Mouse (Mus musculus): ENCODE measurements around the gene Kcns1. TPM values are rescaled to one million over a fixed set of nuclear protein-coding genes. Genes with fewer than 3 reads are reported as not detected.
A peak's percentile ranks its signal among the peaks of the same experiment; 100 is the strongest.

The Kcns1 gene
- polyA plus RNA-seq, 1 experiment from 2014 or later, result 0.40 TPM

DNA sequence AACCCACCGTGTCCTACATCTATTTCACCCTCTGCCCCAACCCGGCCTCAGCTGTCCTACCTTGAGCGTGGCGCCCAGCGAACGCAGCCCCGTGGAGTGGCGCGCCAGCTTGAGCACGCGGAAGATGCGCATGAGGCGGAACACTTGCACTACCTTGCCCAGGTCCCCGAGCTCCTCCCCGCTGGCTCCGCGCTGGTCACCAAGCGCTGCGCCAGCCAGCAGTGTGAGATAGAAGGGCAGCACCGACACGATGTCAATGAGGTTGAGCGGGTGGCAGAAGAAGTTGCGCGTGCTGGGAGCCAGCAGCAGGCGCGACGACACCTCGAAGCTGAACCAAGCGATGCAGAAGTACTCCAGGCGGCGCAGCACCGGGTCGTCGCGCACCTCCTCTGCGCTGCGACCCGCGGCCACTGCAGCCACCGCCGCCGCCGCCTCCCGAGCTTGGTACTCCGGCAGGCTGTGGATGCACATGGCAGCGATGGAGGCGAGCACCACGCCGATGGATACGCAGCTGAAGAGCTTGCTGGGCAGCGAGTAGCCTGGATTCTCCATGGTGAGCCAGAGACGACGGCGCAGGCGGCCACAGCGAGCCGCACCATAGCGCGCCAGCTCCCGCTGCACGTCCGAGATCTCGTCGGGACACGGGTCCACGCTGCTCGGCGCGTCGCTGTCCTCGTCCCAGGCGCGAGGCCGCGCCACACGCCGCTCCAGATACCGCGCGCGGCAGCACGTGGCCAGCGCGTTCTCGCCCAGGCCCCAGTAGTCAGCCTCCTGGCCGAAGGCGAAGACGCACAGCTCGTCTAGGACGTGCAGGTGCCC, 3.0 kb downstream of the Kcns1 start:
- Histone ChIP-seq H3K27ac (replicated peaks) (no peak overlapping the region), H3K9ac (peak overlapping the region; percentile 34; the same call in 1 of the 2 replicates), H3K36me3 (no peaks in the 10 kb centered on the region), H3K4me2 (peak overlapping the region; percentile 58), H3K27me3 (peaks cover 78% of the 10 kb centered on the region), H3K4me1 (replicated peaks) (peaks cover 32% of the 10 kb centered on the region), H3K4me3 (peak overlapping the region; percentile 39), H3K9me3 (no peaks in the 10 kb centered on the region)
- 11% methylated on average over 89 of the region's 90 CpGs for WGBS
- peak; percentile 59 for ATAC-seq (ENCODE audit: low read depth)

DNA sequence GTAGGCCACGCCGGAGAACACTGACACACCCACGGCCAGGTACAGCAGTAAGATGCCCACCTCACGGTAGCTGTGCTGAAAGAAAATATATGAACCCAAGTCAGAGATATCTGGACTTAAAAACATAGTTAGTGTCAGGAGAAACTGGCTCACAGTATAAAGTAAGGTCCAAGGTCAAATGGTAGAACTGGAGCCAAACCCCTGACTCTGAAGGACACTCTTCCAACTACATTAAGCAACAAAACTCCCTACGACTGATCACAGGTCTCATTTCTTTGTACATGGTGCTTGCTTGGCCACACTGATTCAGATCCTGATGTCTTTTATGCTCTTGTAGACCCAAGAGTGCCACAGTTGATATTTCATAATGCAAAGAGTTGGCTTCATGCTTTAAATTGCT, 6.0 kb downstream of the Kcns1 start:
- Histone ChIP-seq H3K27me3 (peaks cover 49% of the 10 kb centered on the region), H3K9me3 (no peaks in the 10 kb centered on the region), H3K4me2 (no peak overlapping the region), H3K4me3 (no peak overlapping the region), H3K4me1 (replicated peaks) (peaks cover 13% of the 10 kb centered on the region), H3K36me3 (no peaks in the 10 kb centered on the region), H3K9ac (no peak overlapping the region), H3K27ac (replicated peaks) (no peak overlapping the region)
- ATAC-seq (ENCODE audit: low read depth), result no peak
- WGBS, result 95% methylated on average over 5 of the region's 5 CpGs

DNA sequence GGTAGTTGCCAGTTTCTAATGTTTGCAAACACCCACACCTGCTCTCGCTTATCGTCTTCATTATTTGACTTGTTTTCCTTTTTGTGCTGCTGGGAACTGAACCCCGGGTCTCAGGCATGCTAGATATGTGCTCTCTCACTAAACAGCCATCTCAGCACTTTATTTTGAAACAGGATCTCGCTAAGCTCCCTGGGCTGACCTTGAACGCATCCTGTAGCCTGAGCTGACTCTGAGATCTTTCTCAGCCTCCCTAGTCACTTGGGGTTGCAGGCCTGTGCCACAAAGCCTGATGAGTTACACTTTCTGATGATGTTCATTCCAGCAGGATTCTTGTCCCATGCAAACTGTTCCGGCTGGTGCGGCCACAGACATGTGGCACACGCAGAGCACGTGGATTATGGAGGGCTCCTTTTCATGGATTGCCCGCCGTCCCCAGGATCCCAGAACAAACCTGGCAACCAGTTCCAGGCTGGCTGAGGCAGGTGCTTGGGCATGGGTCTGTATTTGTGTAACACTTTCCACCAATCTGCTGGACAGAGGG, 9.3 kb downstream of the Kcns1 start:
- Histone ChIP-seq H3K9ac (no peak overlapping the region), H3K27me3 (peaks cover 15% of the 10 kb centered on the region), H3K4me1 (replicated peaks) (no peaks in the 10 kb centered on the region), H3K9me3 (no peaks in the 10 kb centered on the region), H3K4me3 (no peak overlapping the region), H3K36me3 (0 out of 2 replicates have a peak, but pooled peaks cover 8% of the 10 kb centered on the region), H3K27ac (replicated peaks) (no peak overlapping the region), H3K4me2 (no peak overlapping the region)
- ATAC-seq (ENCODE audit: low read depth), result no peak
- 85% methylated on average over 11 of the region's 11 CpGs for WGBS

DNA sequence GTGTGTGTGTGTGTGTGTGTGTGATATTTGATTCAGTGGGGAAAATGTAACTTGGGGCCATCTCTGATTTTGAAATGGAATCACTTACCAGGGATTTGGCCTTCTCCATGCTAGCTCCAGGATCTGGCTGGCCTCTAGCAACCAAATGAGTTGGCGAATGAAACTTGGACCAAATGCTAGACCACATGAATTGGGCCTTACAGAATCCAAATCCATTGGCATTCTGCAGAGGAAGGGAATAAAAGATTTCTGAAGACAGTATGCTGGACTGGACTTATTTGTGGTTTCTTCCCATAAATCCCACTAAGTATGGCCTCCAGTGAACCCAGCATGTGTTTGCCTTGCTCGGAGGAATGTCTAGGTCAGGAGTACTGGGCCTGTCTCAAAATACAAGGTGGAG, 12.1 kb downstream of the Kcns1 start:
- no peaks in the 10 kb centered on the region for H3K27me3 ChIP-seq
- no peak overlapping the region for H3K9ac ChIP-seq
- 88% methylated on average over 2 of the region's 2 CpGs for WGBS
- H3K4me3 ChIP-seq, result no peak overlapping the region
- no peak overlapping the region for H3K4me2 ChIP-seq
- peaks cover 32% of the 10 kb centered on the region for H3K36me3 ChIP-seq
- no peak for ATAC-seq (ENCODE audit: low read depth)
- no peaks in the 10 kb centered on the region for H3K4me1 ChIP-seq (replicated peaks)
- H3K9me3 ChIP-seq, result no peaks in the 10 kb centered on the region
- H3K27ac ChIP-seq (replicated peaks), result no peak overlapping the region

DNA sequence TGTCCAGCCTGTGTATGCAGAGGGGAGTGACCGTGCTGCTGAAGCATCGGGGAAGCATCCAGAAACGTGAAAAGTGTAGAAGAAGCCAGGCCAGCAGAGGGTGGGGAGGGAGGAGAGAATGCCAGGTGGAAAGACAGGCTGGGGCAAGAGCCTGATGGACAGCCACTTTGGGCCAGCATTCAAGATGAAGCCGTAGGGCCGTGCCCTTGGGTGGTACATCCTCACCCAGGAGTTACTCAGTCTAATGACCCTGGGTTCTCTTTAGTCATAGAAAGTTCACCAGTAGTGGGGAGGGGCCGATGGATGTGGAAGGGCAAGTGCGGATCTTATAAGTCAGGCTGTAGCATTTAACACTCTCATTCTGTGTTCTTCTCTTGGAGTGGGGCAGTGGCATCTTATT, 14.8 kb downstream of the Kcns1 start:
- H3K27me3 ChIP-seq, result no peaks in the 10 kb centered on the region
- no peak overlapping the region for H3K27ac ChIP-seq (replicated peaks)
- peaks cover 2% of the 10 kb centered on the region for H3K4me1 ChIP-seq (replicated peaks)
- ATAC-seq (ENCODE audit: low read depth), result no peak
- H3K9ac ChIP-seq, result no peak overlapping the region
- no peak overlapping the region for H3K4me3 ChIP-seq
- WGBS, result 86% methylated on average over 7 of the region's 7 CpGs
- no peaks in the 10 kb centered on the region for H3K9me3 ChIP-seq
- peaks cover 56% of the 10 kb centered on the region for H3K36me3 ChIP-seq
- no peak overlapping the region for H3K4me2 ChIP-seq

DNA sequence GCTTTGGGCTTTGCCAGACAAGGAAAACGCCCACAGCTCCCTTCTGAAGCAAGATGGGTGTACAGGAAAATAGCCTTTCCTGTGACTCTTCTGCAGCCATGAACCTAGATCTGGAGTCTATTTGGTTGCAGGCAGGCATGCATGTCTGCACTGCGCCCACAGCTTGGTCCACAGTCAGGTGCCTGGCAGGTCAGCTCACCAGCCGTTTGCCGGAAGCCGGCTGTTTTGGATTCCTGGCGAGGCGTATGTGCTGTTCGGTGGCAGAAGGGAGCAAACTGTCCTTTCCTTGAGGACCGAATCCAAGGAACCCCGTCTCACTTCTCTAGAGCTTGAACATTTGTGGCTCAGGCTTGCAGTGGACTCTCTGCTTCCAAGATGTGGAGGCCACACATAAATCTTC, 16.9 kb downstream of the Kcns1 start:
- H3K27me3 ChIP-seq, result no peaks in the 10 kb centered on the region
- WGBS, result 93% methylated on average over 10 of the region's 10 CpGs

DNA sequence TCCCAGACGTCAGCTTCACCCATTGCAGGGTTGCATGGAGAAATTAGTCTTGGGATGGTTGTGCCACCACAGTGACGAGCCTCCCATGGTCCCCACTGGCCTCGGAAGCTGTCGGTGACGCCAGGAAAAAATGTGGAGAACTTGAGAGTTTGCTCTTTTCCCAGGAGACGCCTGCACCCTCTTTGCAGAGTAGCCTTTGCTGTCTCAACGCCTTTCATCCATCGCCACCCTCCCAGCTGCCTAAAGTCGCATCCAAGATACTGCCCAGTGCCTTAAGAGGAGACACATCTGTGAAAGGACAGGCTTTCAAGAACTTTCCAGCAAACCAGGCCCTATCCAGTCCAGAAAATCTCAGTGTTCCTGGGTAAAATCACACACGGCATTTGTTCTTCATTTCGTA, 18.6 kb downstream of the Kcns1 start:
- Histone ChIP-seq H3K4me2 (no peak overlapping the region), H3K36me3 (peaks cover 56% of the 10 kb centered on the region), H3K9ac (no peak overlapping the region), H3K27me3 (no peaks in the 10 kb centered on the region), H3K4me3 (no peak overlapping the region), H3K27ac (replicated peaks) (no peak overlapping the region), H3K4me1 (replicated peaks) (peaks cover 31% of the 10 kb centered on the region), H3K9me3 (no peaks in the 10 kb centered on the region)
- no peak for ATAC-seq (ENCODE audit: low read depth)
- 95% methylated on average over 11 of the region's 11 CpGs for WGBS

More for the DNA sequence above, 16.9 kb downstream of the Kcns1 start:
- Histone ChIP-seq H3K9ac (no peak overlapping the region), H3K36me3 (peaks cover 56% of the 10 kb centered on the region), H3K4me1 (replicated peaks) (peaks cover 23% of the 10 kb centered on the region), H3K4me3 (no peak overlapping the region), H3K9me3 (no peaks in the 10 kb centered on the region), H3K4me2 (no peak overlapping the region), H3K27ac (replicated peaks) (no peak overlapping the region)
- ATAC-seq (ENCODE audit: low read depth), result no peak

DNA sequence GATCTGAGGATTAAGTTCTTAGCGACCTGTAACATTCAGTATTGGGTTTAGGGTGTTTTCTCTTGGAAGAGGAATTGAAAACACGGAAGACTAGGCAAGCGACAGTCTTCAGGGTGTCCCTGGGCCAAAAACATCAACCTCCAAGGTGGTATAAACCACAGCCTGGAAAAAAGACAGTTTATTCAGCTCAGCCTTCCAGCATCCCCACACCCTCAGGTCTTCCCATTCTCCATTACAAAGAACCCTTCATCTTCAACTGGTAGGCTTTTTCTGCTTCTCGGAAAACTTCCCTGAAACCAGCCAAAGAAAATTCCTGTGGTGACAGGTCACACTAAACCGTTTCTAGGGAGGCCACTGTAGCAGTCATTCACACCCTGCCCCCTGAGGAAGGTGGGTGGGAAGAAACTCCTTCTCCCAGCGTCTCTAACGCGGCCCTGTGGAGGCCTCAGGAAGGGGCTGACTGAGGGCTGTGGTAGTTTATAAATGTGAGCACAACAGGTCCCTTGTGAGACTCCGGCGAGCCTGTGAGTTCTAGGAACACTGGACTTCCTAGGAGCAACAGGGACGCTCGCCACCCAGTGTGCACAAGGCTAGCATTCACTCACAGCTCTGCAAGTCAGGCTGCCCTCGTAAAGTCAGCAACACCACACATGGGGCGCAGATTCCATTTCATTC, 20.7 kb downstream of the Kcns1 start:
- 38% methylated on average over 14 of the region's 14 CpGs for WGBS
- Histone ChIP-seq H3K4me2 (no peak overlapping the region), H3K4me1 (replicated peaks) (peaks cover 31% of the 10 kb centered on the region), H3K4me3 (no peak overlapping the region), H3K9me3 (no peaks in the 10 kb centered on the region), H3K27ac (replicated peaks) (peak overlapping the region; percentile 78), H3K9ac (no peak overlapping the region), H3K27me3 (no peaks in the 10 kb centered on the region), H3K36me3 (peaks cover 35% of the 10 kb centered on the region)
- peak; percentile 67; the same call in 1 of the 2 replicates for ATAC-seq (ENCODE audit: low read depth)

DNA sequence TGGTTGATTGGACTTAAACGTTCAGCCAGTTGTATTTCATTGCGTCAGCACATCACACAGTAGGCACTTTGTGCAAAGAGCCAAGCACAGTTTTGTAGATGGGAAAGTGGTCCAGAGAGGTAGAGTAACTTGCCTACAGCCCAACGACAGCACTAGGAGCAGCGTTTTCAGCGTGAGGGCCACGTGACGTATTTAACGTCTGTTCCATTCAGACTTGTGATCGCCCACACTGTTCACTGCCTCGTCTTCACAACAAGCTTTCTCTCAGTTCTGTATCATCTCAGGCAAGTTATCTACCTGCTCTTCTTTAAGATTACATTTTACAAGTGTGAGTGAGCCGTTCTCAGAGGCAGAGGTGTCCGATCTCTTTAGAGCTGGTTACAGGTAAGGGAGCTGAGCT, 24.4 kb downstream of the Kcns1 start:
- H3K4me1 ChIP-seq (replicated peaks), result peaks cover 45% of the 10 kb centered on the region
- no peak overlapping the region for H3K27ac ChIP-seq (replicated peaks)
- no peak overlapping the region for H3K4me3 ChIP-seq
- no peak overlapping the region for H3K4me2 ChIP-seq
- H3K27me3 ChIP-seq, result no peaks in the 10 kb centered on the region
- 92% methylated on average over 12 of the region's 12 CpGs for WGBS
- no peaks in the 10 kb centered on the region for H3K9me3 ChIP-seq
- H3K36me3 ChIP-seq, result peaks cover 2% of the 10 kb centered on the region
- no peak for ATAC-seq (ENCODE audit: low read depth)
- H3K9ac ChIP-seq, result no peak overlapping the region

DNA sequence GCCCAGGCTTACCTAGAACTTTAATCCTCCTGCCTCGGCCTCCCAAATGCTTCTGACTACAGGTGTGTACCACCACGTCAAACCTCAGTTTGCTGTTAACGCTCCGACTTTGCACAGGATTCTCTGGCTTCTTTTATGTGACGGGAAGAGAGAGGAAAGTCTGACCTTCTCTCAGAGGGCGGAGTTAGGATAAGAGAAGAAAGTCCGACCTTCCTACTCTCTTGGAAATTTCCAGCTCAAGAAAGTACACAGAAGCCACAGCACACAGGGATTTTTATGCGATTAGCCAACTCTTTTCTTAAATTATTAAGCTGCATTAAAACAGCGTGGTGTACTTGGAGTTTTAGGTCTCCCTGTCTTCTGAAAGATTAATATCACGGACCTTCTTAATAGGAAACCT, 26.4 kb downstream of the Kcns1 start:
- no peak for ATAC-seq (ENCODE audit: low read depth)
- peaks cover 28% of the 10 kb centered on the region for H3K4me1 ChIP-seq (replicated peaks)

DNA sequence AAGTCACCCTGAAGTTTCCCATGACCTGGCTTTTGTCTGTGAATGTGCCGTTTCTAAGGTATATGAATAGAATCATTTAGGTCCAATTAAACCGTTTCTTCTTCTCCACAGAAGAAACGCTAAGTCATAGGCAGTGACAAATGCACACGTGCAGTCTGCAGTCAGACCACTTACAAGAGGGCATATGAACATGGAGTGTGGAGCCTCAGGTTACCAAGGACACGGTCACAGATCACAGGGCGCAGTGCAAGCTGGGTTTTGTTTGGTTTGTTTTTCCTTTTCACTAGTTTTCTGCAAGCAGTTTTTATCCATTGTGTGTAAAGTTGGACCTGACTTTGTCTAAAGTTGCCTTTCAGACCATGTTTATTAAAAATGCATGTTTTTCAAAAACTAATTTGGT, 26.9 kb downstream of the Kcns1 start:
- Histone ChIP-seq H3K9ac (no peak overlapping the region), H3K4me1 (replicated peaks) (peaks cover 24% of the 10 kb centered on the region), H3K27ac (replicated peaks) (no peak overlapping the region), H3K4me3 (no peak overlapping the region), H3K4me2 (no peak overlapping the region), H3K27me3 (no peaks in the 10 kb centered on the region), H3K36me3 (no peaks in the 10 kb centered on the region), H3K9me3 (no peaks in the 10 kb centered on the region)
- ATAC-seq (ENCODE audit: low read depth), result no peak
- 52% methylated on average over 6 of the region's 6 CpGs for WGBS

More for the DNA sequence above, 26.4 kb downstream of the Kcns1 start:
- WGBS, result 84% methylated on average over 10 of the region's 10 CpGs
- Histone ChIP-seq H3K9ac (no peak overlapping the region), H3K4me2 (no peak overlapping the region), H3K27me3 (no peaks in the 10 kb centered on the region), H3K4me3 (no peak overlapping the region), H3K9me3 (no peaks in the 10 kb centered on the region), H3K27ac (replicated peaks) (no peak overlapping the region), H3K36me3 (no peaks in the 10 kb centered on the region)

DNA sequence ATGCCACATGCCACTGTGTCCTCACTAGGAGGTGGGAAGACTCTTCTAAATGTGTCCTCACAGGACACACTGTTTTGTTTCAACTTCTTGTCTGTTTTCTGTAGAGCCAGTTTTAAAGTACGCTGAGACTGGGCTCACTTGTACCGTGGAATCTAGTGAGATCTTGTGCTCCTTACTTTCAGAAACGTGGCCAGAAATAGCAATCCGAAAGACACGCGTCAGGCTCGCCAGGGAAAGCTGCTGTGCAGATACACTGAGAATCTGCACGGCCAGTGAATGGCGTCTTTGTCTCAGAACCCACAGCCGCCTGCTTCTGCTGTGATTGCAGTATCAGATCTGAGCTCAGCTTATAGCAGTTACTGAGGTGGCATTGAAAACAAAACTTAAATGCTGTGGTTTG, 28.9 kb downstream of the Kcns1 start:
- WGBS, result 51% methylated on average over 10 of the region's 10 CpGs
- Histone ChIP-seq H3K4me1 (replicated peaks) (peaks cover 30% of the 10 kb centered on the region), H3K9ac (no peak overlapping the region), H3K27me3 (no peaks in the 10 kb centered on the region), H3K36me3 (no peaks in the 10 kb centered on the region), H3K4me2 (no peak overlapping the region), H3K9me3 (no peaks in the 10 kb centered on the region), H3K27ac (replicated peaks) (peak overlapping the region; percentile 6), H3K4me3 (no peak overlapping the region)
- ATAC-seq (ENCODE audit: low read depth), result no peak
